Mouse (Mus musculus): ENCODE results near the gene Fam160a2.

DNA sequence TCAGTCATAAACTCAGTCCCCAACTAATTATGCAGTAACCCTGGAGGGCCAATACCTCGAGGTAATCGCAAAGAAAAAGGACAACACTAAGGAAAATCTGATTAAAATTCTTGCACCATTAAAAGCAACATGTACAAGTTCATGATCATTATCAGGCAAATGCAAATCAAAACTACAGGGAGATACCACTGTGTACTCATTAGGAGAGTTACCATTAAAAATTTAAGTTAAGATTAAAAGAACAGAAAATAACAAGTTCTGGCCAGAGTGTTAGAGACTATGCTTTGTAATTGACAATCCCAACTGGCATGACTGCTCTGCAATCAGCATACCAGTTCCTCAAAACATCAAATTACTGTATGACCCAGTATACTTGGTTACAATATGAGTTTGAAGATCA, 57.1 kb downstream of the Fam160a2 start:
- TF ChIP-seq CTCF (IDR thresholded peaks at IDR 0.05; ENCODE audit: low read depth, low read length): no peak
- no peak for TF ChIP-seq POLR2A (IDR thresholded peaks at IDR 0.05; ENCODE audit: borderline replicate concordance, low read depth, low read length)
